Mouse (Mus musculus): Measurements from ENCODE around the gene Ncdn. TPM values are rescaled to one million over a fixed set of nuclear protein-coding genes. Genes with fewer than 3 reads are reported as not detected.

Gene Ncdn
- 116 and 123 TPM in 2 replicates for polyA plus RNA-seq (2014; fragmentation: Nextera tagmentation; extraction: Ambion mirVana)

DNA sequence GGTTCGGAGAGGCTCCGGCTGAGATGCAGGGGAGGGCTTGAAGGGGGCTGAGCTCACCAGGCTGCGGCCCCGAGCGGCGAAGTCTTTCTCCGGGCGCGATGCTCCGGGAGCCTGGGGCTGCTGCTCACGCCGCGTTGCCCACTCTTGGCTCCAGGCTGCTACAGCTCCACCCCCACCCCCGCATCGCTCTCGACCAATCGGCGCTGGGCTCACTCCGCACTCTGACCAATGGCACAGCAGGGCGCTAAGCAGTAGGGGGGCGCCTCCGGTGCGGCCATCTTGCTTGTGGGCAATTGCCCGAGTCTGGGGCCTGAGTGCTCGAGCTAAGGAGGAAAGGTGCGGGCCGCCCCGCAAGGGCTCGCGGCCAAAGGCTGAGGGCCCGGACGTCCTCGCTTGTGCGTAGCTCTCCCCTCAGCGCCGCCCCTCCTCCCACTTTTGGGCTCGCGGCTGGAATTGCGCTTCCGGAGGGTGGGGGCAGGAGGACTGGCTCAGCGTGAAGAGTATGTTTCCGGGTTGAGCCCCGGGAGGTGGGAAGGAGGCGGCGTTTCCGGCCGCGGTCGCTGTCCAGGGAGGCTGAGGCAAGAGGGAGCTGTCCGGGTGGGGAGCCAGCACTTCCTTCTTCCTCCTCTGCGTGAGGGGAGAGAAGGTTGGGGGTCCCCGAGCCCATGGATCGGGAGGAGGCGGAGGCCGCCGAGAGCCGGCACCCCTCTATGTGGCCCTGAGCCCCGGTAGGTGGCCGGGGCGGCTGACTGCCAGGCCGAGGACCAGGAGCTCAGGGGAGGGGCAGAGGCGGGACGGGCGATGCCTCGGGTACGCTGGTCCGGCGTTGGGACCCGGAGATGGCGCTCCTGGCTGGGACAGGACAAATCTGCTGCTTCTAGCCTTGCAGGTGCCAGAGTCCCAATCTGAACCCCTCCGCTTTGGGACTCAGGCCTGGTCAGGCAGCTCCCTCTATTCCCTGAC, at the start of gene Ncdn, which contains the start of gene AU040320:
TSS of gene Ncdn (minus strand) at position 171 of the 963 bp plus-strand sequence.
TSS of gene AU040320 (plus strand) at position 277 of the 963 bp plus-strand sequence.
- peak; percentile 96 for ATAC-seq (ENCODE audit: low FRiP score)
- peaks cover 44% of the 10 kb centered on the region for H3K4me1 ChIP-seq (replicated peaks; ENCODE audit: control insufficient read depth, insufficient read depth, low read length)
- WGBS: under 1% methylated on average over 68 of the region's 71 CpGs

DNA sequence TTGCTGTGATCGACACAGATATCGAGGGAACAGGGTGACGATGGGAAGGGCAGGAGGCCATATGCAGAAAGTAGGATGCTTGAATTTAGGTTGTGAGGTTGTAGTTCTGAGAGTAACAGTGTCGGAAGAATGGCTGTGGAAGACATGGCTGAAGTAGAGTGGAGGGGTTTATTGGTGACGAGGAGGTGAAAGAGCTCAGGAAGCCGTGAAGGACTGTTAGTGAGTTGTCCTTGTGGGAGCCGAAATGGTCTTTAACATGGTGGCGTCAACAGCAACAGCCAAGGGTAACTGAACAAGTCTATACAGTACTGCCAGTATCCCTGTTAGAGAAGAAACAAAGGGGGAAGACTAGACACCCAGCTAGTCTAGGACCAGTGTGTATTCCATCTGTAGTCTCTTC, 48.9 kb upstream of the Ncdn start:
- no peaks in the 10 kb centered on the region for H3K27me3 ChIP-seq (ENCODE audit: control insufficient read depth, insufficient read depth, low read length)
- WGBS: 96% methylated on average over 8 of the region's 8 CpGs

More for the DNA sequence above, at the start of gene Ncdn, which contains the start of gene AU040320:
- Histone ChIP-seq H3K36me3 (replicated peaks; ENCODE audit: control insufficient read depth, insufficient read depth) (peaks cover 13% of the 10 kb centered on the region), H3K9me3 (ENCODE audit: control insufficient read depth, low read length) (no peaks in the 10 kb centered on the region), H3K4me3 (replicated peaks; ENCODE audit: low read length) (peak within 1 kb of the TSS; percentile 95), H3K4me2 (replicated peaks) (peak within 1 kb of the TSS; percentile 91), H3K27me3 (ENCODE audit: control insufficient read depth, insufficient read depth, low read length) (no peaks in the 10 kb centered on the region), H3K27ac (peak within 1 kb of the TSS; percentile 97), H3K9ac (peak within 1 kb of the TSS; percentile 95)
- DNase-seq (ENCODE audit: low spot score): peak; percentile 94

DNA sequence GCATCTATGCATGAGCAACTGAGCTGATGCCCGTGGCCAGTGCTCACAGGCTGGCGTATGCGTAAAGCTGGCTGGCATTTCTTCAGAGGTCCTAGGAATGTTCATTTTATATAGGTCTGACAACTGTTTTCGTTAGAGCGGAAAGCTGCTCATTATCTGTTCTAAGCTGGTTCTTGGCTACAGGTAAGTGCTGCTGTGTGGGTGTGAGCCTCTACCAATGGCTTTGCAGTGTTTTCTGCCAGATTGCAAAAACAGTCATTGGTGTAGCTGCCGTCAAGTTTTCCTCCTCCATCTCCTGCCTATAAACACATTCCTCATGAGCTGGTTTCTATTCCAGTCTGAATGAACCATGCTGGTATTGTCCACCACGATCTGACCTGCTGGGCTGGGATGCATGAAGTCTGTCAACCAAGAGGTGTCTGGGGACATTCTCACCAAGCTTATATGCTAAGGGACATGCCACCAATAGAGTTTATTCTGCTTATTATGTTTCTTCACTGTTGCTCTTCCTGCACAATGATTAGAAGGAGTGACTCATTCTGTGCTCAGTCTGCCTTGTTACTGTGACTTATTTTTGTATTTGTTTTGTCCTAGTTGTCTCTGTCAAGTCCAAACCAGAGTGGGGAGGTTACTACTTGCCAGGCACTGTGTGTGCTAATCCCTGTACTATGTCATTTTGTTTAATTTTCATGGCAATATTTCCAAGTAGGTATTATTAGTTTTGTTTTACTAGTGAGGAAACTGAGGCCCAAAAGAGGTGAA, 39.3 kb upstream of the Ncdn start:
- H3K9ac ChIP-seq: no peak overlapping the region
- no peaks in the 10 kb centered on the region for H3K4me1 ChIP-seq (replicated peaks; ENCODE audit: control insufficient read depth, insufficient read depth, low read length)
- 0 out of 2 replicates have a peak, but pooled peaks cover 3% of the 10 kb centered on the region for H3K9me3 ChIP-seq (ENCODE audit: control insufficient read depth, low read length)
- peaks cover 32% of the 10 kb centered on the region for H3K36me3 ChIP-seq (replicated peaks; ENCODE audit: control insufficient read depth, insufficient read depth)
- no peak overlapping the region for H3K4me2 ChIP-seq (replicated peaks)
- DNase-seq (ENCODE audit: low spot score) (no peak), ATAC-seq (ENCODE audit: low FRiP score) (no peak)
- H3K4me3 ChIP-seq (replicated peaks; ENCODE audit: low read length): no peak overlapping the region
- H3K27ac ChIP-seq: no peak overlapping the region
- no peaks in the 10 kb centered on the region for H3K27me3 ChIP-seq (ENCODE audit: control insufficient read depth, insufficient read depth, low read length)
- 94% methylated on average over 7 of the region's 7 CpGs for WGBS

More for the DNA sequence above, 48.9 kb upstream of the Ncdn start:
- Histone ChIP-seq H3K9ac (no peak overlapping the region), H3K4me2 (replicated peaks) (no peak overlapping the region), H3K36me3 (replicated peaks; ENCODE audit: control insufficient read depth, insufficient read depth) (no peaks in the 10 kb centered on the region), H3K27ac (no peak overlapping the region), H3K9me3 (ENCODE audit: control insufficient read depth, low read length) (no peaks in the 10 kb centered on the region), H3K4me1 (replicated peaks; ENCODE audit: control insufficient read depth, insufficient read depth, low read length) (no peaks in the 10 kb centered on the region), H3K4me3 (replicated peaks; ENCODE audit: low read length) (no peak overlapping the region)
- ATAC-seq (ENCODE audit: low FRiP score): no peak
- no peak for DNase-seq (ENCODE audit: low spot score)

DNA sequence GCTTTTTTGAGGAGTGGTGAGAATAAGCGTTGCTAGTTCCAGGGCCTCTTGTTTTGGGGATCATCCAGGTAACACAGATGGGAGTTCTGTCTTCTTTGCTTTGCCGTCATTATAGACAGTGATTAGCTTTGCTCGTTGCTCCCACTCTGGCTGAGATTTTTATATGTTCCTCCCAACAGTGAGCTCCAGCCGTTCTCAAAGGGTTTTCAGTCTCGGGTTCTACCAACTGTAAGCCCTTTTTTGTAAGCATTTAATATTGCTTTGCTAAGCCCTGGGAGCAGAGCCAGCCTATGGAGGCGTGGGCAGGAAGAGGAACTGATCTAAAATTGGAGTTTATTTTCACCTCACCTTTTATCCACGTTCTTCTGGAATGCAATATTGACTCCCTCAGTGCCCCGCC, 29.8 kb upstream of the Ncdn start:
- H3K27me3 ChIP-seq (ENCODE audit: control insufficient read depth, insufficient read depth, low read length): no peaks in the 10 kb centered on the region
- peaks cover 3% of the 10 kb centered on the region; the same call in 1 of the 2 replicates for H3K36me3 ChIP-seq (replicated peaks; ENCODE audit: control insufficient read depth, insufficient read depth)
- H3K9ac ChIP-seq: no peak overlapping the region
- no peak for ATAC-seq (ENCODE audit: low FRiP score)
- DNase-seq (ENCODE audit: low spot score): no peak
- H3K9me3 ChIP-seq (ENCODE audit: control insufficient read depth, low read length): no peaks in the 10 kb centered on the region
- peaks cover 27% of the 10 kb centered on the region for H3K4me1 ChIP-seq (replicated peaks; ENCODE audit: control insufficient read depth, insufficient read depth, low read length)
- WGBS: 75% methylated on average over 8 of the region's 8 CpGs
- H3K27ac ChIP-seq: no peak overlapping the region
- H3K4me2 ChIP-seq (replicated peaks): no peak overlapping the region
- no peak overlapping the region for H3K4me3 ChIP-seq (replicated peaks; ENCODE audit: low read length)

DNA sequence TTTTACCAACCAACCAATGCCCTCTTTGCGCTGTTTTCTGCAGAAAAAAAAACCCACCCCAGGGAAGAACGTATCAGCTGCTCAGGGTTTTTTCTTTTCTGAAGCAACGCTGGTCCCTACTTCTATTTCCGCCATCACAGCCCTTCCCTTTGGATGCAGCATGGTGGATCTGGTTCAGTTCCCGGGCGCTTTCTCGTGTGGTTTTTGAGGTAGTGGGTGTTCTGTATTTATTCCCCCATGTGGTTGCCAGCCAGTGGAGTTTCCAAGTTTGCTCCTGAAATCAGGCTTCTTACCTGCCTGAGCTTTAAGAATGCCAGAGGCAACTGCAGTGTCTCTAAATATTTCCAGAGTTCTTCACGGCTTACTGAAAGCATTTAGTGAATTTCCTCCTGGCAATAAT, 29.3 kb upstream of the Ncdn start:
- Histone ChIP-seq H3K9me3 (ENCODE audit: control insufficient read depth, low read length) (no peaks in the 10 kb centered on the region), H3K4me1 (replicated peaks; ENCODE audit: control insufficient read depth, insufficient read depth, low read length) (peaks cover 28% of the 10 kb centered on the region), H3K9ac (no peak overlapping the region), H3K4me2 (replicated peaks) (no peak overlapping the region), H3K27ac (no peak overlapping the region), H3K27me3 (ENCODE audit: control insufficient read depth, insufficient read depth, low read length) (no peaks in the 10 kb centered on the region), H3K4me3 (replicated peaks; ENCODE audit: low read length) (no peak overlapping the region), H3K36me3 (replicated peaks; ENCODE audit: control insufficient read depth, insufficient read depth) (no peaks in the 10 kb centered on the region; the same call in 1 of the 2 replicates)
- WGBS: 92% methylated on average over 8 of the region's 8 CpGs
- DNase-seq (ENCODE audit: low spot score) (no peak), ATAC-seq (ENCODE audit: low FRiP score) (no peak)

DNA sequence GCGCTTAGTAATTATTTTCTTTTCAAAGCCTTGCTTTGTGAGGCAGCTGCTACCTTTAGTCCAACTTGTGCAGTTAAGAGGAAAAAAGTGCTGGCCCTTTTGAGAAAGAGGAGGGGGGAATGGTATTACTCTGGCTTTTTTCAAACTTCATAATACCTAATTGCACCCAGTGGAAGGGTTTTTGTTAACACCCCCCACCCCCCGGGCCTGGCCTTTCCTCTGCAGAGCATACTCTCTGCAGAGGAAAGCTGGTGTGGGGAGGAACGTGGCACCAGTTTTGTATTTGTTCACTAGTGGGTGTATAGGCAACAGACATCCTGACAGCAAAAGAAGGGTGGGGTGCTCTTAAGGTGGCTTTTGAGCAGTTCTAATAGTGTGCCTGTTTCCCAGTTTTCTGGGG, 28.6 kb upstream of the Ncdn start:
- H3K9me3 ChIP-seq (ENCODE audit: control insufficient read depth, low read length): no peaks in the 10 kb centered on the region
- H3K4me1 ChIP-seq (replicated peaks; ENCODE audit: control insufficient read depth, insufficient read depth, low read length): peaks cover 28% of the 10 kb centered on the region
- no peak overlapping the region for H3K9ac ChIP-seq
- no peak overlapping the region for H3K27ac ChIP-seq
- ATAC-seq (ENCODE audit: low FRiP score) (no peak), DNase-seq (ENCODE audit: low spot score) (no peak)
- no peaks in the 10 kb centered on the region; the same call in 1 of the 2 replicates for H3K36me3 ChIP-seq (replicated peaks; ENCODE audit: control insufficient read depth, insufficient read depth)
- no peak overlapping the region for H3K4me3 ChIP-seq (replicated peaks; ENCODE audit: low read length)
- 73% methylated on average over 3 of the region's 3 CpGs for WGBS
- no peaks in the 10 kb centered on the region for H3K27me3 ChIP-seq (ENCODE audit: control insufficient read depth, insufficient read depth, low read length)
- H3K4me2 ChIP-seq (replicated peaks): no peak overlapping the region

DNA sequence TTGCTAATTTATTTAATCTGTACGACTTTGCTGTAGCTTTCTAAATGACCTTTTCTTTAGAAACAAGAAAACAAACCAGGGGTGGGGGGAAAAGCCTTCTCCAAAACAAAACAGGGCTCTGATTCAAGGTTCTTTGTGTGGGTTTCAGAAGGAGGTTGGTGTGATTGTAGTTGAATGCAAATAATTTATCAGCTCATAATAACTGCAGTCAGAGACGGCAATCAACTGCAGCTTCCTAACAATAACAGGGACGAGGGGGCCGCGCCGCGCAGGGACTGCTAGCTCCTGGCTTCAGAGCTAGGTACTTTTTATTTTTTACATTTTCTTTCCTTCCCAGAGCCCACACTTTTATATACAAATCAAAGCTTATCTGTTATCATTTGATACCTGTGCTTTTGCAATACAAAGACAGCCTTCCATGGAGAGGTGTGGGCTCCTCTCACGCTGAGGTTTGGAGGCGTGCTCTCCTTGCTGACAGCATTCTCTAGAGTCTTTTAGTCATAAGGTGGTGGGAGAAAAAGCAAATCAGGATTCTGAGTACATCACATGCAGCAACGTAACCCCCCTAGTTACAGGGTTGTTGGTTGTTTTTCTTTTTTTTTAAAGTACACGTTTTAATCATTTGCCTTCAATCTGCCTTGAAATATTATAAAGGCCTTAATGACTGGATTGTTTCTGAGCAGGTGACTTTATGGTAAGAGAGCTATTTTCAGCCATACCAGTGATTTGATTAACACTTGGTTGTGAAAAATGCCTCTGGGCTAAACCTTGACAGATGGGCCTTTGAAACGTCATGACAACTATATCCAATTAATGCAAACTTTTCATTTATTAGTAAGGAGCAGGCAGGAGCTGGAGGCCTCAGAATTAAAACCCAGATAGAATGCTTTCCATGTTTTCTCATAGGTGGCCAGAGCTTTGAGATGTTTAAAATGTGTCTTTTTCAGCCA, 26.9 kb upstream of the Ncdn start:
- no peak for ATAC-seq (ENCODE audit: low FRiP score)

DNA sequence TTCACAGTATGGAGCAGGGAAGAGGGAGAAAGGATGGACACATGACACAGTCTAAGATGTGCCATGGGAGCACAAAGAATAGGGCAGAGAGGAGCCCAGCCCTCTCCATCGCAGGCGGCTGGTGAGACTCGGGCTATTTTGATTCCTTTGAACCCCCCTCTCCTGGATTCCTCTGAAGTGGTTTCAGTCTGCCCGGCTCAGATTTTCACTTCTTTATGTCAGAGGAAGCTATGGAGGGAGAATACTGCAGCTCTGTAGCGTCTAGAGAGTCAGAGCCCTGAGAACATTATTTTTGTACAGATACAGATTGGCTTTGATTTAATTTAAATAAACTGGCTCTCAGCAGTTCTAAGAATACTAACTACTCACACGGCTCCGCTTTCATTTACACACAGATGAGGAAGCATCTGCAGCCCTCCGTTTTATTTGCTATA, 25.9 kb upstream of the Ncdn start:
- Histone ChIP-seq H3K9me3 (ENCODE audit: control insufficient read depth, low read length) (no peaks in the 10 kb centered on the region), H3K4me3 (replicated peaks; ENCODE audit: low read length) (no peak overlapping the region), H3K4me1 (replicated peaks; ENCODE audit: control insufficient read depth, insufficient read depth, low read length) (peaks cover 28% of the 10 kb centered on the region), H3K4me2 (replicated peaks) (peak overlapping the region; percentile 41), H3K9ac (peak overlapping the region; percentile 46), H3K27me3 (ENCODE audit: control insufficient read depth, insufficient read depth, low read length) (no peaks in the 10 kb centered on the region), H3K27ac (peak overlapping the region; percentile 72), H3K36me3 (replicated peaks; ENCODE audit: control insufficient read depth, insufficient read depth) (no peaks in the 10 kb centered on the region)
- DNase-seq (ENCODE audit: low spot score): no peak
- ATAC-seq (ENCODE audit: low FRiP score): no peak
- WGBS: 16% methylated on average over 8 of the region's 8 CpGs

More for the DNA sequence above, 26.9 kb upstream of the Ncdn start:
- H3K27ac ChIP-seq: peak overlapping the region; percentile 72
- peak overlapping the region; percentile 41 for H3K4me2 ChIP-seq (replicated peaks)
- H3K36me3 ChIP-seq (replicated peaks; ENCODE audit: control insufficient read depth, insufficient read depth): no peaks in the 10 kb centered on the region
- H3K4me3 ChIP-seq (replicated peaks; ENCODE audit: low read length): no peak overlapping the region
- H3K4me1 ChIP-seq (replicated peaks; ENCODE audit: control insufficient read depth, insufficient read depth, low read length): peaks cover 28% of the 10 kb centered on the region
- DNase-seq (ENCODE audit: low spot score): no peak
- H3K9ac ChIP-seq: peak overlapping the region; percentile 46
- H3K27me3 ChIP-seq (ENCODE audit: control insufficient read depth, insufficient read depth, low read length): no peaks in the 10 kb centered on the region
- WGBS: 25% methylated on average over 12 of the region's 12 CpGs
- no peaks in the 10 kb centered on the region for H3K9me3 ChIP-seq (ENCODE audit: control insufficient read depth, low read length)

All from hindbrain, embryonic 14.5 days (tissue).